Mouse (Mus musculus): ENCODE measurements around the gene Fam168b.

GRCm38 (mm10) chr1:34869231-34869630, 26.4 kb upstream of the Fam168b start:
- TF ChIP-seq E2F4 (IDR thresholded peaks at IDR 0.05; ENCODE audit: insufficient read depth) (no peak), POLR2A (IDR thresholded peaks at IDR 0.05; ENCODE audit: insufficient read length, low read depth) (no peak)

All from myocyte (in vitro differentiated cells).